Mouse (Mus musculus) myocyte (in vitro differentiated cells): ENCODE results near the gene Gad1. TPM values are rescaled to one million over a fixed set of nuclear protein-coding genes. Genes with fewer than 3 reads are reported as not detected.
A peak's percentile ranks its signal among the peaks of the same experiment; 100 is the strongest.

Experiments
- H3K27me3 ChIP-seq: one replicate; pipeline ENCODE4 v1.6.1; 2011; ENCODE audit not compliant: control insufficient read depth, insufficient read depth, insufficient read length
- H3K36me3 ChIP-seq: one replicate; pipeline ENCODE4 v1.6.1; 2011; ENCODE audit not compliant: control insufficient read depth, insufficient read depth
- H3K4me2 ChIP-seq: one replicate; pipeline ENCODE4 v1.6.1; 2011; ENCODE audit warnings: low read depth, control low read depth
- H3K4me3 ChIP-seq: one replicate; pipeline ENCODE4 v1.5.1; 2011; ENCODE audit warnings: mild to moderate bottlenecking, control low read depth, moderate library complexity
- H3K79me2 ChIP-seq: one replicate; pipeline ENCODE4 v1.6.1; 2011; ENCODE audit not compliant: control insufficient read depth, insufficient read depth
- H3ac ChIP-seq: one replicate; pipeline ENCODE4 v1.6.1; 2011; ENCODE audit not compliant: control insufficient read depth, insufficient read length
- CEBPB ChIP-seq: IDR thresholded peaks from 2 replicates; pipeline ENCODE4 v1.6.1; 2011; ENCODE audit warnings: mild to moderate bottlenecking, moderate library complexity; ENCODE audit not compliant: poor library complexity, insufficient read depth, severe bottlenecking
- E2F4 ChIP-seq: IDR thresholded peaks from one replicate; pipeline ENCODE4 v1.6.1; 2011; ENCODE audit warnings: mild to moderate bottlenecking, control low read depth, moderate library complexity; ENCODE audit not compliant: insufficient read depth
- MAX ChIP-seq: IDR thresholded peaks from one replicate; pipeline ENCODE4 v1.6.1; 2011; ENCODE audit warnings: low read depth, mild to moderate bottlenecking, control low read depth
- MYOD1 ChIP-seq, 3 experiments: IDR thresholded peaks; one replicate each; pipeline ENCODE4 v1.6.1; 2011; ENCODE audit warnings: control low read depth in 2 of 3, low read depth in 2 of 3, mild to moderate bottlenecking in 2 of 3, moderate library complexity in 1 of 3; ENCODE audit not compliant: insufficient read length in 2 of 3, control insufficient read depth in 1 of 3
- MYOG ChIP-seq, 3 experiments: IDR thresholded peaks; one replicate each; pipeline ENCODE4 v1.6.1; 2011; ENCODE audit warnings: control low read depth in 2 of 3, low read depth in 2 of 3, mild to moderate bottlenecking in 2 of 3; ENCODE audit not compliant: insufficient read length in 2 of 3, control insufficient read depth in 1 of 3, insufficient read depth in 1 of 3
- POLR2A ChIP-seq: IDR thresholded peaks from one replicate; pipeline ENCODE4 v1.6.1; 2011; ENCODE audit warnings: low read depth, mild to moderate bottlenecking, control low read depth, moderate library complexity; ENCODE audit not compliant: insufficient read length
- POLR2AphosphoS2 ChIP-seq: IDR thresholded peaks from one replicate; pipeline ENCODE4 v1.6.1; 2011; ENCODE audit warnings: low read depth, control low read depth; ENCODE audit not compliant: insufficient read length
- REST ChIP-seq: IDR thresholded peaks from one replicate; pipeline ENCODE4 v1.6.1; 2011; ENCODE audit warnings: mild to moderate bottlenecking, control low read depth, moderate library complexity; ENCODE audit not compliant: insufficient read depth, insufficient read length
- SRF ChIP-seq: IDR thresholded peaks from one replicate; pipeline ENCODE4 v1.6.1; 2011; ENCODE audit warnings: low read depth; ENCODE audit not compliant: control insufficient read depth, insufficient read length
- TCF12 ChIP-seq: IDR thresholded peaks from one replicate; pipeline ENCODE4 v1.6.1; 2011; ENCODE audit warnings: mild to moderate bottlenecking, control low read depth; ENCODE audit not compliant: poor library complexity, insufficient read depth, severe bottlenecking
- TCF3 ChIP-seq: IDR thresholded peaks from one replicate; pipeline ENCODE4 v1.6.1; 2011; ENCODE audit warnings: low read depth, control low read depth; ENCODE audit not compliant: insufficient read length
- USF1 ChIP-seq: IDR thresholded peaks from one replicate; pipeline ENCODE4 v1.6.1; 2011; ENCODE audit warnings: low read depth, mild to moderate bottlenecking, control low read depth, moderate library complexity
- polyA plus RNA-seq: library from polyadenylated mRNA; unstranded; fragments of >200 nt; fragmentation: generic; extraction: Trizol; gene quantifications from one replicate; pipeline ENCODE4 v1.2.1, GENCODE M21; 2012; ENCODE audit warnings: missing spikeins

The Gad1 gene
- polyA plus RNA-seq, 1 experiment: not detected

GRCm38 (mm10) chr2:70632412-70632811 is 79.5 kb downstream of the Gad1 start:
- Histone ChIP-seq H3K4me3 (no peak overlapping the region), H3K36me3 (no peaks in the 10 kb centered on the region), H3K27me3 (no peaks in the 10 kb centered on the region), H3ac (no peak overlapping the region), H3K4me2 (no peak overlapping the region), H3K79me2 (no peaks in the 10 kb centered on the region)
- TF ChIP-seq E2F4: no peak
- peak in 1 of 3 experiments; percentile 55 for TF ChIP-seq MYOD1 (IDR thresholded peaks at IDR 0.05; ENCODE audit: control insufficient read depth in 1 of 3, insufficient read length in 2 of 3, low read depth in 2 of 3)
- TF ChIP-seq MAX: no peak
- no peak for TF ChIP-seq TCF12
- TF ChIP-seq SRF: no peak
- peak in 1 of 3 experiments; percentile 53 for TF ChIP-seq MYOG (IDR thresholded peaks at IDR 0.05; ENCODE audit: control insufficient read depth in 1 of 3, insufficient read depth in 1 of 3, insufficient read length in 2 of 3, low read depth in 2 of 3)
- no peak for TF ChIP-seq POLR2A
- TF ChIP-seq USF1: no peak
- no peak for TF ChIP-seq POLR2AphosphoS2
- TF ChIP-seq CEBPB: no peak
- TF ChIP-seq TCF3: no peak
- TF ChIP-seq REST: no peak

GRCm38 (mm10) chr2:70634028-70634690 is 81.3 kb downstream of the Gad1 start:
- Histone ChIP-seq H3K4me3 (no peak overlapping the region), H3K27me3 (no peaks in the 10 kb centered on the region)
- TF ChIP-seq TCF3 (no peak), MYOD1 (IDR thresholded peaks at IDR 0.05; ENCODE audit: control insufficient read depth in 1 of 3, insufficient read length in 2 of 3, low read depth in 2 of 3) (peak in 2 of 3 experiments; percentile 32 to 59)

GRCm38 (mm10) chr2:70640968-70641367 is 88.1 kb downstream of the Gad1 start:
- H3K27me3 ChIP-seq: peaks cover 3% of the 10 kb centered on the region
- TF ChIP-seq TCF3 (no peak), CEBPB (no peak), MYOD1 (IDR thresholded peaks at IDR 0.05; ENCODE audit: control insufficient read depth in 1 of 3, insufficient read length in 2 of 3, low read depth in 2 of 3) (no peak), TCF12 (no peak), REST (no peak), MYOG (IDR thresholded peaks at IDR 0.05; ENCODE audit: control insufficient read depth in 1 of 3, insufficient read depth in 1 of 3, insufficient read length in 2 of 3, low read depth in 2 of 3) (no peak), POLR2AphosphoS2 (no peak), SRF (no peak), E2F4 (no peak), USF1 (no peak), POLR2A (no peak), MAX (no peak)
- H3K79me2 ChIP-seq: no peaks in the 10 kb centered on the region
- no peak overlapping the region for H3K4me2 ChIP-seq
- H3ac ChIP-seq: no peak overlapping the region
- no peak overlapping the region for H3K4me3 ChIP-seq
- no peaks in the 10 kb centered on the region for H3K36me3 ChIP-seq

More at GRCm38 (mm10) chr2:70634028-70634690, 81.3 kb downstream of the Gad1 start:
- no peak overlapping the region for H3K4me2 ChIP-seq
- H3ac ChIP-seq: no peak overlapping the region
- no peaks in the 10 kb centered on the region for H3K36me3 ChIP-seq
- no peaks in the 10 kb centered on the region for H3K79me2 ChIP-seq

- Histone ChIP-seq H3K4me2 (no peak overlapping the region), H3K27me3 (peaks cover 3% of the 10 kb centered on the region), H3K79me2 (no peaks in the 10 kb centered on the region), H3ac (no peak overlapping the region), H3K4me3 (no peak overlapping the region), H3K36me3 (no peaks in the 10 kb centered on the region)
- TF ChIP-seq USF1 (no peak), POLR2A (no peak), E2F4 (no peak), REST (no peak), SRF (no peak), CEBPB (no peak), TCF12 (no peak), MYOD1 (IDR thresholded peaks at IDR 0.05; ENCODE audit: control insufficient read depth in 1 of 3, insufficient read length in 2 of 3, low read depth in 2 of 3) (no peak), MAX (no peak), TCF3 (no peak), POLR2AphosphoS2 (no peak), MYOG (IDR thresholded peaks at IDR 0.05; ENCODE audit: control insufficient read depth in 1 of 3, insufficient read depth in 1 of 3, insufficient read length in 2 of 3, low read depth in 2 of 3) (no peak)
Measured at GRCm38 (mm10) chr2:70642971-70643565, 90.2 kb downstream of the Gad1 start.
